Mouse (Mus musculus) neural tube, embryonic 10.5 days (tissue): ENCODE measurements around the gene Klrd1.
"Not testable (repeated sequence)": the region's sequence is repeated elsewhere in the genome, so short reads cannot be mapped to it uniquely, and the experiment has no call there.

Experiments used
- DNase-seq: peaks from one replicate; pipeline ENCODE4 v3.0.0-alpha.2; 2017; ENCODE audit warnings: low spot score; ENCODE audit errors: extremely low spot score

Klrd1 gene

GRCm38 (mm10) chr6:129591508-129591907, at the start of gene Klrd1:
Klrd1 (plus strand) TSS chr6:129591782.
- no peak for DNase-seq

GRCm38 (mm10) chr6:129541931-129542330, 49.7 kb upstream of the Klrd1 start:
- DNase-seq, result no peak

GRCm38 (mm10) chr6:129542540-129542939, 49.0 kb upstream of the Klrd1 start:
- DNase-seq, result no peak

- peak; percentile 34 for DNase-seq
Measured at GRCm38 (mm10) chr6:129543709-129544606, 47.6 kb upstream of the Klrd1 start.

GRCm38 (mm10) chr6:129547277-129547676, 44.3 kb upstream of the Klrd1 start:
- no peak for DNase-seq

- DNase-seq, result no peak
Measured at GRCm38 (mm10) chr6:129548009-129548408, 43.6 kb upstream of the Klrd1 start.

GRCm38 (mm10) chr6:129557298-129558023, 34.1 kb upstream of the Klrd1 start:
- no peak for DNase-seq

- peak; percentile 75 for DNase-seq
Measured at GRCm38 (mm10) chr6:129558946-129559640, 32.5 kb upstream of the Klrd1 start.

- DNase-seq, result no peak
Measured at GRCm38 (mm10) chr6:129559641-129560027, 31.9 kb upstream of the Klrd1 start.

GRCm38 (mm10) chr6:129565257-129565656, 26.3 kb upstream of the Klrd1 start:
- no peak for DNase-seq

- DNase-seq, result no peak
Measured at GRCm38 (mm10) chr6:129575315-129575714, 16.3 kb upstream of the Klrd1 start.

- DNase-seq, result no peak
Measured at GRCm38 (mm10) chr6:129577605-129578004, 14.0 kb upstream of the Klrd1 start, which contains the start of gene Klre1. Klre1 (plus strand) TSS chr6:129577905.

GRCm38 (mm10) chr6:129581274-129581673, 10.3 kb upstream of the Klrd1 start:
- DNase-seq, result no peak

GRCm38 (mm10) chr6:129581896-129582295, 9.7 kb upstream of the Klrd1 start:
- no peak for DNase-seq

- DNase-seq, result no peak
Measured at GRCm38 (mm10) chr6:129583014-129583413, 8.6 kb upstream of the Klrd1 start.

- DNase-seq, result no peak
Measured at GRCm38 (mm10) chr6:129608372-129608771, 16.8 kb downstream of the Klrd1 start.

- no peak for DNase-seq
Measured at GRCm38 (mm10) chr6:129623735-129624134, 32.2 kb downstream of the Klrd1 start, which contains the start of gene Klrk1. Klrk1 (minus strand) TSS chr6:129623864.

- DNase-seq, result not testable (repeated sequence)
Measured at GRCm38 (mm10) chr6:129631046-129631445, 39.5 kb downstream of the Klrd1 start.

- DNase-seq, result not testable (repeated sequence)
Measured at GRCm38 (mm10) chr6:129643237-129643636, 51.7 kb downstream of the Klrd1 start, which contains the start of gene Klrc3. Klrc3 (minus strand) TSS chr6:129643337.

GRCm38 (mm10) chr6:129644054-129644453, 52.5 kb downstream of the Klrd1 start:
- DNase-seq, result not testable (repeated sequence)
